Mouse (Mus musculus): ENCODE results near the gene Megf6. TPM values are rescaled to one million over a fixed set of nuclear protein-coding genes. Genes with fewer than 3 reads are reported as not detected.

Megf6 gene
- polyA plus RNA-seq, 1 experiment from 2014 or later, result 5.0 TPM

DNA sequence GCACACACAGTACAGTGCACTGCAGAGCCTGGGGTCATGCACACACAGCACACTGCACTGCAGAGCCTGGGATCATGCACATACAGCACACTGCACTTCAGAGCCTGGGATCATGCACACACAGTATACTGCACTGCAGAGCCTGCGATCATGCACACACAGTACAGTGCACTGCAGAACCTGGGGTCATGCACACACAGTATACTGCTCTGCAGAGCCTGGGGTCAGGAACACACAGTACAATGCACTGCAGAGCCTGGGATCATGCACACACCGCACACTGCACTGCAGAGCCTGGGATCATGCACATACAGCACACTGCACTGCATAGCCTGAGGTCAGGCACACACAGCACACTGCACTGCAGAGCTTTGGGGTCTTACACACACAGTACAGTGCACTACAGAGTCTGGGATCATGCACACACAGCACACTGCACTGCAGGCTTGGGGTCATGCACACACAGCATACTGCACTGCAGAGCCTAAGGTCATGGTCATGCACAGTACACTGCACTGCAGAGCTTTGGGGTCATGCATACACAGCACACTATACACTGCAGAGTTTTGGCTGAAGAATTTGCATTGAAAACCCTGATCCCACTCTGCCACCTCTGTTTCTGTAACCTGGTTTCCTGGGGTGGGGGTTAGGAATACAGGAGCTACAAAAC is 141.7 kb downstream of the Megf6 start:
- no peaks in the 10 kb centered on the region for H3K27me3 ChIP-seq (ENCODE audit: control insufficient read depth, insufficient read depth, low read length)
- H3K4me3 ChIP-seq (ENCODE audit: low read depth, low read length), result no peak overlapping the region
- no peaks in the 10 kb centered on the region for H3K4me1 ChIP-seq (ENCODE audit: control insufficient read depth, insufficient read depth, low read length)
- H3K4me2 ChIP-seq (ENCODE audit: low read depth, low read length), result no peak overlapping the region
- H3K36me3 ChIP-seq (ENCODE audit: control insufficient read depth, insufficient read depth, low read length), result no peaks in the 10 kb centered on the region
- H3K9ac ChIP-seq (replicated peaks; ENCODE audit: low read depth, low read length), result no peak overlapping the region
- ATAC-seq (ENCODE audit: low read depth), result peak; percentile 38; the same call in 1 of the 2 replicates
- WGBS, result 86% methylated on average over 2 of the region's 2 CpGs
- H3K9me3 ChIP-seq (ENCODE audit: control insufficient read depth, low read length), result no peaks in the 10 kb centered on the region
- H3K27ac ChIP-seq (ENCODE audit: low read depth, low read length), result peak overlapping the region; percentile 6; the same call in 1 of the 2 replicates

DNA sequence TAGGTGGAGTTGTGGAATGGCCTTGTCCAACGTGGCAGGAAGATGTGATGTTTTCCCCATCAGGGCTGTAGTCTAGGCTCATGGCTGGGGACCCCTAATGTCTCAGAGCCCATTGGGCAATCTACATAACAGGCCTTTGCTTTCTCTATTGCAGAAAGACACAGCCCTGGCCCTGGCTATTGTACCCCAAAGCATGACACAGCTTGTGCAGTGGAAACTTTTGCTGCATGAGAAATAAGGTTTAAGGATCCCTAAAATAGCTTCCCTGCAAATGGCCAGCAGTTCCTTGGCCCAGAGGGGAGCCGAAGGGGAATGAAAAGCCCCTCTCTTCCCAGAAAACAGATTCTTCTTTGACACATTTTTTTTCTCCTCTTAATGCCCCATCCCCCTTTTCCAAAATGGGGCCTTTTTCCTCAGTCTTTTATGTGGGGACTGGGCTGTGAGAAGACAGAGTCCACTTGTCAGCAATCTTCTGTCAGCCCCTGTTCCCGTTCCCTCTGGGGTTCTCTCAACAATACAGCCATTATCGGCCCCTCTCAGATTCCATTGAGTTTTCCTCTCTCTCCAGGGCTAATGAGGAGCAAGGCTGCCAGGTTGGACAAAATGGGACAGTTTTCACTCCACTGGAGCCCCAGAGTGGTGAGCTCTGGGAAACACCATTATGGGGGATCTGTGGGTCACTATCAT is 142.5 kb downstream of the Megf6 start:
- no peak overlapping the region for H3K9ac ChIP-seq (replicated peaks; ENCODE audit: low read depth, low read length)
- no peaks in the 10 kb centered on the region for H3K9me3 ChIP-seq (ENCODE audit: control insufficient read depth, low read length)
- H3K4me3 ChIP-seq (ENCODE audit: low read depth, low read length), result no peak overlapping the region
- H3K27ac ChIP-seq (ENCODE audit: low read depth, low read length), result peak overlapping the region; percentile 22; the same call in 1 of the 2 replicates
- H3K36me3 ChIP-seq (ENCODE audit: control insufficient read depth, insufficient read depth, low read length), result no peaks in the 10 kb centered on the region
- ATAC-seq (ENCODE audit: low read depth), result peak; percentile 54; the same call in 1 of the 2 replicates
- no peaks in the 10 kb centered on the region for H3K4me1 ChIP-seq (ENCODE audit: control insufficient read depth, insufficient read depth, low read length)
- 41% methylated on average over 4 of the region's 4 CpGs for WGBS
- H3K27me3 ChIP-seq (ENCODE audit: control insufficient read depth, insufficient read depth, low read length), result no peaks in the 10 kb centered on the region
- no peak overlapping the region for H3K4me2 ChIP-seq (ENCODE audit: low read depth, low read length)

DNA sequence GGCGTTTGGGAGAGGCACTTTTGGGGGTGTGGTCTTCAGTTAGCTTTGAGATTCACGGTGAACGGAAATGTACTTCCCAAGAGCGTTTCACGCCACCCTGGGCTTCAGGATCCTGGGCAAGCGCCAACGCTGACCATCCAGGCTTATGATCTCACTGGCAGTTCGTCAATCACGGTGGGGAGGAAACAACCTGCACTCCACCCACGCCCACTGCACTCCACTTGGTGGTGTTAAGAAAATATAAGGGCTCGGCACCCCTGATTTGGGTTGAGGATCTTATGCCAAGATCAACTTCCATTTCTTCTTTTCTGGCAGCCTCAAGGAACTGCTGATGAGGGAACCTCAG is 143.1 kb downstream of the Megf6 start:
- Histone ChIP-seq H3K9ac (replicated peaks; ENCODE audit: low read depth, low read length) (no peak overlapping the region), H3K36me3 (ENCODE audit: control insufficient read depth, insufficient read depth, low read length) (no peaks in the 10 kb centered on the region), H3K4me1 (ENCODE audit: control insufficient read depth, insufficient read depth, low read length) (no peaks in the 10 kb centered on the region), H3K9me3 (ENCODE audit: control insufficient read depth, low read length) (no peaks in the 10 kb centered on the region), H3K4me3 (ENCODE audit: low read depth, low read length) (no peak overlapping the region), H3K4me2 (ENCODE audit: low read depth, low read length) (no peak overlapping the region), H3K27ac (ENCODE audit: low read depth, low read length) (0 out of 2 replicates have a peak overlapping the region, but pooled peaks have one; percentile 22), H3K27me3 (ENCODE audit: control insufficient read depth, insufficient read depth, low read length) (no peaks in the 10 kb centered on the region)
- no peak for ATAC-seq (ENCODE audit: low read depth)
- 71% methylated on average over 11 of the region's 11 CpGs for WGBS

Other genes starting within 250 kb of the Megf6 start
- gene A430005L14Rik, start 213.5 kb upstream of the Megf6 start, polyA plus RNA-seq (2014; fragmentation: Nextera tagmentation; extraction: Ambion mirVana), result 52.7 and 57.5 TPM in 2 replicates
- gene Dffb, start 195.6 kb upstream of the Megf6 start, polyA plus RNA-seq (2014; fragmentation: Nextera tagmentation; extraction: Ambion mirVana), result 11.7 and 12.5 TPM in 2 replicates
- 18.4 and 18.7 TPM in 2 replicates for gene Cep104, start 195.5 kb upstream of the Megf6 start, polyA plus RNA-seq (2014; fragmentation: Nextera tagmentation; extraction: Ambion mirVana)
- 10.1 and 11.8 TPM in 2 replicates for gene Lrrc47, start 159.0 kb upstream of the Megf6 start, polyA plus RNA-seq (2014; fragmentation: Nextera tagmentation; extraction: Ambion mirVana)
- 9.1 and 12.5 TPM in 2 replicates for gene Smim1, start 144.5 kb upstream of the Megf6 start, polyA plus RNA-seq (2014; fragmentation: Nextera tagmentation; extraction: Ambion mirVana)
- not detected in 2 replicates for gene Ccdc27, start 128.1 kb upstream of the Megf6 start, polyA plus RNA-seq (2014; fragmentation: Nextera tagmentation; extraction: Ambion mirVana)
- gene Trp73, start 30.5 kb upstream of the Megf6 start, polyA plus RNA-seq (2014; fragmentation: Nextera tagmentation; extraction: Ambion mirVana), result not detected in 2 replicates
- 37.3 and 39.5 TPM in 2 replicates for gene Wrap73, start 28.4 kb upstream of the Megf6 start, polyA plus RNA-seq (2014; fragmentation: Nextera tagmentation; extraction: Ambion mirVana)
- 184 and 208 TPM in 2 replicates for gene Tprgl, start 10.1 kb upstream of the Megf6 start, polyA plus RNA-seq (2014; fragmentation: Nextera tagmentation; extraction: Ambion mirVana)
- gene Arhgef16, start 130.9 kb downstream of the Megf6 start, polyA plus RNA-seq (2014; fragmentation: Nextera tagmentation; extraction: Ambion mirVana), result 0.46 and 0.62 TPM in 2 replicates
- gene B230104I21Rik, start 165.4 kb downstream of the Megf6 start, polyA plus RNA-seq (2014; fragmentation: Nextera tagmentation; extraction: Ambion mirVana), result not detected in 2 replicates

Measured in neural tube, embryonic 14.5 days (tissue).